8 mouse cellular contexts compared by ENCODE assay signal in the genomic region with DNA sequence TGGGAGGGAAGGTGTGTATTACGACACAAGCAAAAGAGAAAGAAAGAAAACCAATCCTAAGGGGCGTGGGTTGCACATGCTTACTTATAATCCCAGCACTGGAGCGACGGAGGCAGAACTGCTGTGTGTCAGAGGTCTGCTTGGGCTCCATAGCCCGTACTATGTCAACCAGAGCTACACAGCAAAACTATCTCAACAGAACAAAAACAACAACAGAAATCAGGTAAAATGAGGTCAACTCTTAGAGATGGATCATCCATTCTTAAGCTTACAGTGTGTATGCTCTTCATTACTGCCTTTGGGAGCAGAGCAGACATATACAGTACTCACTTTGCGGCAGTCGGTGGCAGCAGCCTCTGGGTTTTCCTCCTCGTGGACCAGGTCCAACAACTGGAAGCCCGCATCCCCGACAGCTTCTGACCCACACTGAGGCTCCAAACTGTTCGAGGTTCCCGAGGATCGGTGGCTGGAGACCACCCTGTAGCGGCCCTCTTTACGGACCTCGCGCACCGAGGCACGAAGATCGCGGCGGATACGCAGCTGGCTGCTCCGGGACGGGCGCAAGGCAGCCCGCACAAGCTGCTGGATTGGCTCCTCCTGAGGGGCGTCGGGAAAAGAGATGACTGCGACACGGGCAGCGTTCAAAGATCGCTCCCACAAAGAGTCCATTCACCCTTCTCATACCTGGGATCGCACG. TPM values are rescaled to one million over a fixed set of nuclear protein-coding genes. Genes with fewer than 3 reads are reported as not detected.
DNase-seq lines count a peak whose midpoint lies in the region; ATAC-seq and TF ChIP-seq lines count a peak whose summit lies in the region.

No protein-coding gene starts in this region.

- peaks cover 2% of the 10 kb centered on the region; the same call in 1 of the 2 replicates for H3K36me3 ChIP-seq in forebrain, embryonic 11.5 days (ENCODE audit: control insufficient read depth, insufficient read depth, low read length)
- peaks cover 63% of the 10 kb centered on the region for H3K36me3 ChIP-seq in midbrain, embryonic 10.5 days

- peak; percentile 75 for ATAC-seq in forebrain, embryonic 11.5 days (replicated peaks; ENCODE audit: low FRiP score)

- H3K27ac ChIP-seq in gastrocnemius, adult 2 months = peak overlapping the region; percentile 98
- H3K27ac ChIP-seq in forebrain, embryonic 11.5 days (ENCODE audit: low read depth, low read length) = peak overlapping the region; percentile 88
- H3K27ac ChIP-seq in midbrain, embryonic 10.5 days (replicated peaks) = peak overlapping the region; percentile 92

- H3K9ac ChIP-seq in forebrain, embryonic 11.5 days (ENCODE audit: low read length) = peak overlapping the region; percentile 89

- H3K4me1 ChIP-seq in forebrain, embryonic 11.5 days (replicated peaks; ENCODE audit: control insufficient read depth, insufficient read depth, low read length) = peaks cover 8% of the 10 kb centered on the region; the same call in 1 of the 2 replicates
- H3K4me1 ChIP-seq in midbrain, embryonic 10.5 days = peaks cover 20% of the 10 kb centered on the region

- H3K4me2 ChIP-seq in forebrain, embryonic 11.5 days (ENCODE audit: low read depth, low read length, severe bottlenecking) = peak overlapping the region; percentile 84

- H3K27me3 ChIP-seq in forebrain, embryonic 11.5 days (ENCODE audit: control insufficient read depth, insufficient read depth, low read length) = no peaks in the 10 kb centered on the region
- H3K27me3 ChIP-seq in midbrain, embryonic 10.5 days (ENCODE audit: low read depth, poor library complexity, severe bottlenecking) = no peaks in the 10 kb centered on the region

- H3K4me3 ChIP-seq in gastrocnemius, adult 2 months = peak overlapping the region; percentile 80
- H3K4me3 ChIP-seq in forebrain, embryonic 11.5 days (ENCODE audit: low read depth, low read length) = peak overlapping the region; percentile 85
- H3K4me3 ChIP-seq in midbrain, embryonic 10.5 days = peak overlapping the region; percentile 86

- no peaks in the 10 kb centered on the region for H3K9me3 ChIP-seq in forebrain, embryonic 11.5 days (ENCODE audit: control insufficient read depth, low read length)
- H3K9me3 ChIP-seq in midbrain, embryonic 10.5 days (replicated peaks) = no peaks in the 10 kb centered on the region

- intact Hi-C loops in gastrocnemius, adult 2 months (cut with DNase I) = no loop called here

- WGBS in forebrain, embryonic 11.5 days = under 1% methylated on average over 35 of the region's 35 CpGs
- under 1% methylated on average over 35 of the region's 35 CpGs for WGBS in midbrain, embryonic 10.5 days

- TF ChIP-seq CTCF in gastrocnemius, adult 2 months (IDR thresholded peaks at IDR 0.05) = no peak

- no peak for DNase-seq in gastrocnemius, adult 2 months
- DNase-seq in gastrocnemius, adult 18-20 months (ENCODE audit: low spot score) = no peak
- DNase-seq in urinary bladder, postnatal 14 days (ENCODE audit: low spot score) = peak; percentile 38
- no peak for DNase-seq in urinary bladder, postnatal 25 days (ENCODE audit: low spot score)
- DNase-seq in forebrain, embryonic 11.5 days (ENCODE audit: low spot score) = no peak
- peak; percentile 48 to 68 for DNase-seq in kidney, postnatal 36 days
- DNase-seq in midbrain, embryonic 10.5 days (ENCODE audit: low spot score) = no peak
- no peak for DNase-seq in thymus, postnatal 0 days (ENCODE audit: low spot score)

RNA-seq across cellular contexts. Expression of gene Slc7a6os, which starts 0.6 kb away (rescaled TPM):
- total RNA-seq in gastrocnemius, adult 2 months (2021) = 1 to 10 TPM; 9.0 to 9.6 TPM
- 1 to 10 TPM; 9.5 to 9.7 TPM for total RNA-seq in gastrocnemius, adult 18-20 months (2021)
- polyA plus RNA-seq in forebrain, embryonic 11.5 days (2014; fragmentation: Nextera tagmentation; extraction: Ambion mirVana) = 44.1 and 46.8 TPM in 2 replicates
- 34.9 and 35.9 TPM in 2 replicates for polyA plus RNA-seq in midbrain, embryonic 10.5 days (2016; fragmentation: Nextera tagmentation; extraction: Ambion mirVana)
- 42.9 and 47.5 TPM in 2 replicates for polyA plus RNA-seq in thymus, postnatal 0 days (2015; fragmentation: Nextera tagmentation; extraction: Ambion mirVana)

RNA-seq across cellular contexts. Expression of gene Prmt7, which starts 0.6 kb away (rescaled TPM):
- total RNA-seq in gastrocnemius, adult 2 months (2021) = 10 to 100 TPM; 27.5 to 29.8 TPM
- 10 to 100 TPM; 27.2 to 30.3 TPM for total RNA-seq in gastrocnemius, adult 18-20 months (2021)
- 68.8 and 73.1 TPM in 2 replicates for polyA plus RNA-seq in forebrain, embryonic 11.5 days (2014; fragmentation: Nextera tagmentation; extraction: Ambion mirVana)
- polyA plus RNA-seq in midbrain, embryonic 10.5 days (2016; fragmentation: Nextera tagmentation; extraction: Ambion mirVana) = 78.9 and 81.6 TPM in 2 replicates
- 42.8 and 44.5 TPM in 2 replicates for polyA plus RNA-seq in thymus, postnatal 0 days (2015; fragmentation: Nextera tagmentation; extraction: Ambion mirVana)

RNA-seq across cellular contexts. Expression of gene Slc7a6, which starts 41.5 kb away (rescaled TPM):
- total RNA-seq in gastrocnemius, adult 2 months (2021) = 10 to 100 TPM; 10.5 to 11.5 TPM
- 10 to 100 TPM; 10.2 to 13.4 TPM for total RNA-seq in gastrocnemius, adult 18-20 months (2021)
- polyA plus RNA-seq in forebrain, embryonic 11.5 days (2014; fragmentation: Nextera tagmentation; extraction: Ambion mirVana) = 103 and 106 TPM in 2 replicates
- 78.9 and 79.8 TPM in 2 replicates for polyA plus RNA-seq in midbrain, embryonic 10.5 days (2016; fragmentation: Nextera tagmentation; extraction: Ambion mirVana)
- 86.2 and 87.1 TPM in 2 replicates for polyA plus RNA-seq in thymus, postnatal 0 days (2015; fragmentation: Nextera tagmentation; extraction: Ambion mirVana)

RNA-seq across cellular contexts. Expression of gene Pla2g15, which starts 60.0 kb away (rescaled TPM):
- 1 to 10 TPM; 3.5 TPM for total RNA-seq in gastrocnemius, adult 2 months (2021)
- 1 to 10 TPM; 3.4 to 5.7 TPM for total RNA-seq in gastrocnemius, adult 18-20 months (2021)
- polyA plus RNA-seq in forebrain, embryonic 11.5 days (2014; fragmentation: Nextera tagmentation; extraction: Ambion mirVana) = 7.1 and 7.4 TPM in 2 replicates
- polyA plus RNA-seq in midbrain, embryonic 10.5 days (2016; fragmentation: Nextera tagmentation; extraction: Ambion mirVana) = 13.5 and 15.6 TPM in 2 replicates
- polyA plus RNA-seq in thymus, postnatal 0 days (2015; fragmentation: Nextera tagmentation; extraction: Ambion mirVana) = 11.0 and 11.7 TPM in 2 replicates

Comparison
In these comparisons a context has a peak if more than half of its experiments do, and no peak if none do; other contexts are left out.
1. DNase-seq: peak in urinary bladder, postnatal 14 days (single experiment) and kidney, postnatal 36 days (2 of 2); none in gastrocnemius, adult 2 months (single experiment), gastrocnemius, adult 18-20 months (single experiment), urinary bladder, postnatal 25 days (single experiment), forebrain, embryonic 11.5 days (single experiment), midbrain, embryonic 10.5 days (single experiment) and thymus, postnatal 0 days (single experiment).
2. Peak in every context shown above with its lines, with median percentiles within 50 percentile points of each other: H3K27ac ChIP-seq and H3K4me3 ChIP-seq.